Mouse (Mus musculus) left cerebral cortex, postnatal 4 days (tissue): Measurements from ENCODE around the gene Foxa3. TPM values are rescaled to one million over a fixed set of nuclear protein-coding genes. Genes with fewer than 3 reads are reported as not detected.

Source experiments
- total RNA-seq, 2 experiments: library from RNA; stranded (reverse); gene quantifications; 2 replicates each; pipeline ENCODE4 v1.2.3; 2021

Foxa3 gene
- total RNA-seq, 2 experiments from 2014 or later: not detected

Other genes starting within 250 kb of the Foxa3 start
- not detected for gene Psg19, start 225.0 kb downstream of the Foxa3 start, total RNA-seq
- gene Psg17, start 201.9 kb downstream of the Foxa3 start, total RNA-seq: not detected
- gene Mill2, start 183.6 kb downstream of the Foxa3 start, total RNA-seq: 1 to 10 TPM in 1 of 2 experiments, under 1 TPM in 1; 0.90 to 1.5 TPM
- gene Pglyrp1, start 152.2 kb downstream of the Foxa3 start, total RNA-seq: 10 to 100 TPM; 16.1 to 16.8 TPM
- 10 to 100 TPM; 16.0 to 23.3 TPM for gene Ccdc61, start 113.1 kb downstream of the Foxa3 start, total RNA-seq
- gene Nova2, start 97.7 kb downstream of the Foxa3 start, total RNA-seq: 100 to 1,000 TPM; 152 to 154 TPM
- gene Nanos2, start 36.1 kb downstream of the Foxa3 start, total RNA-seq: 1 to 10 TPM; 1.4 to 1.7 TPM
- 10 to 100 TPM; 18.8 to 20.2 TPM for gene Mypop, start 32.3 kb downstream of the Foxa3 start, total RNA-seq
- 10 to 100 TPM; 56.9 to 60.8 TPM for gene Irf2bp1, start 19.5 kb downstream of the Foxa3 start, total RNA-seq
- 10 to 100 TPM; 87.1 to 96.8 TPM for gene Sympk, start 839 bp upstream of the Foxa3 start, total RNA-seq
- gene Rsph6a, start 31.2 kb upstream of the Foxa3 start, total RNA-seq: under 1 TPM; 0.30 to 0.46 TPM
- 100 to 1,000 TPM; 147 to 151 TPM for gene Dmwd, start 52.7 kb upstream of the Foxa3 start, total RNA-seq
- 10 to 100 TPM; 45.3 to 46.5 TPM for gene Dmpk, start 60.3 kb upstream of the Foxa3 start, total RNA-seq
- gene Six5, start 71.1 kb upstream of the Foxa3 start, total RNA-seq: 1 to 10 TPM; 2.2 to 3.3 TPM
- 10 to 100 TPM in 1 of 2 experiments, 1 to 10 TPM in 1; 9.4 to 11.0 TPM for gene Gm4969, start 94.8 kb upstream of the Foxa3 start, total RNA-seq
- 10 to 100 TPM; 17.7 to 18.9 TPM for gene Fbxo46, start 96.3 kb upstream of the Foxa3 start, total RNA-seq
- 10 to 100 TPM; 17.6 to 19.9 TPM for gene Qpctl, start 125.8 kb upstream of the Foxa3 start, total RNA-seq
- gene Snrpd2, start 126.2 kb upstream of the Foxa3 start, total RNA-seq: 100 to 1,000 TPM; 126 to 130 TPM
- gene Gipr, start 142.6 kb upstream of the Foxa3 start, total RNA-seq: 10 to 100 TPM; 22.7 to 25.8 TPM
- 100 to 1,000 TPM; 102 to 106 TPM for gene Eml2, start 152.9 kb upstream of the Foxa3 start, total RNA-seq
- gene Gpr4, start 189.0 kb upstream of the Foxa3 start, total RNA-seq: 1 to 10 TPM; 3.5 to 4.3 TPM
- 10 to 100 TPM; 33.8 to 35.0 TPM for gene Opa3, start 204.8 kb upstream of the Foxa3 start, total RNA-seq
- gene Vasp, start 248.3 kb upstream of the Foxa3 start, total RNA-seq: 10 to 100 TPM; 45.3 to 46.6 TPM